Mouse (Mus musculus) thymus, postnatal 36 days (tissue): Measurements from ENCODE around the gene Csrp2.

ENCODE experiments used
- DNase-seq, 2 experiments: peaks; one replicate each; pipeline ENCODE4 v3.0.0; 2022; ENCODE audit warnings: mixed read lengths in 2 of 2

Csrp2 gene

GRCm38 (mm10) chr10:110919531-110920343, at the start of gene Csrp2:
TSS of gene Csrp2 (plus strand) at chr10:110919789.
- peak; percentile 61 to 74 for DNase-seq

DNA sequence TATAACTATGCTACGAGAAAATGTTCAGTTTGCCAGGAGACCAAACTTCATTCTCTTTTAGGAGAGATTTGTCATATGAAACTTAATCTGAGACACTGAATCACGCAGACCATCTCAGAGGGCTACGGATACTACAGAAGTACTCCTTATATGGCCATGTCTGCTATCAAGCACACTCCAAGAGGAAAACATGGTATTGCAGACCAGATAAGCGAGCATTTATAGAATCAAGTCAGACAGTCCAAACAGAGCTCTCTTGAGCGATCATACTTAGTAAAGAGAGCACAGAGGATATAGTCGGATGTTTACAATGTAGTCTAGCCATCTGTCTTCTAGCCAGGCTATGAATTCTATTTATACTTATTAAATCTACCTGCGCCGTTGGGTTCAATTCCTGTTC, 44.7 kb upstream of the Csrp2 start:
- DNase-seq, result no peak

- no peak for DNase-seq
Measured at GRCm38 (mm10) chr10:110876956-110877355, 42.6 kb upstream of the Csrp2 start.

DNA sequence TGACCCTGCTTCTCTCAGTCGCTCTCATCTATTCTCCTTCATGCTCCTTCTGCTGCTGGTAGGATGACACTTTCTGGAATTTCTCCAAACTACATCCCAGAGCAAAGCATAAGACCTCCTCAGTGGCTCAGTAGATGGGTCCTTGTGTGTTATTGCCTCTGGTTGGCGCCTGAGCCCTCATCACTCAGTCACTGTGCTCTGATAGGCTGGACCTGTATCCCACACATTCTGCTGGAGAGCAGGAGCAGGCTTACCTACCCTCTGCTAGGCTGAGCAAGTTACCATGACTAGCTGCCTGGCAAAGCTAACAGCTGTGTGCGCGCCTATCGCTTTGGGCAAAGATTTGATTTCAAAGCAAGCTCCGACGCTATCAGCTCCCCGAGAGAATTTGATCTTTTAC, 41.7 kb upstream of the Csrp2 start:
- no peak for DNase-seq

DNA sequence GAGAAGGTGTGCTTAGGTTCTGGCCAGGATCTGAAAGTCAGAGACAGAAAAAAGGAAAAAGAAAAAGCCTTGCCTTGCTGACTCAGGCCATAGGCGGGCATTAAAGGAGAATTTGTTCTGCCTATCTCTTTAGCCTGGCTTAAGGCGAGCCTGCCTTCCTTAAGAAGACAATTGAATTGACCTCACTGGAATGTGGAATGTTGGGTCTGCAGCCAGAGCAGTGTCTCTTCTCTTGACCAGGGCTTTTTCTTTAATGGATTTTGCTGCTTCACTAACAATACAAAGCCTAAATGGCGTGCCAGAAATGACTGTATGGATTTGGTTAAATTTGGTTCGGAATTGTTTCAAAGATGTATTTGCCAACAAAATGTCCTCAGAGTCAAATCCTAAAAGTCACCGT, 40.9 kb upstream of the Csrp2 start:
- DNase-seq, result no peak

- DNase-seq, result no peak
Measured at GRCm38 (mm10) chr10:110879426-110880066, 40.0 kb upstream of the Csrp2 start.

- no peak for DNase-seq
Measured at GRCm38 (mm10) chr10:110881346-110881745, 38.2 kb upstream of the Csrp2 start.

- DNase-seq, result no peak
Measured at GRCm38 (mm10) chr10:110882701-110883100, 36.9 kb upstream of the Csrp2 start.

GRCm38 (mm10) chr10:110890656-110891272, 28.8 kb upstream of the Csrp2 start:
- no peak for DNase-seq

DNA sequence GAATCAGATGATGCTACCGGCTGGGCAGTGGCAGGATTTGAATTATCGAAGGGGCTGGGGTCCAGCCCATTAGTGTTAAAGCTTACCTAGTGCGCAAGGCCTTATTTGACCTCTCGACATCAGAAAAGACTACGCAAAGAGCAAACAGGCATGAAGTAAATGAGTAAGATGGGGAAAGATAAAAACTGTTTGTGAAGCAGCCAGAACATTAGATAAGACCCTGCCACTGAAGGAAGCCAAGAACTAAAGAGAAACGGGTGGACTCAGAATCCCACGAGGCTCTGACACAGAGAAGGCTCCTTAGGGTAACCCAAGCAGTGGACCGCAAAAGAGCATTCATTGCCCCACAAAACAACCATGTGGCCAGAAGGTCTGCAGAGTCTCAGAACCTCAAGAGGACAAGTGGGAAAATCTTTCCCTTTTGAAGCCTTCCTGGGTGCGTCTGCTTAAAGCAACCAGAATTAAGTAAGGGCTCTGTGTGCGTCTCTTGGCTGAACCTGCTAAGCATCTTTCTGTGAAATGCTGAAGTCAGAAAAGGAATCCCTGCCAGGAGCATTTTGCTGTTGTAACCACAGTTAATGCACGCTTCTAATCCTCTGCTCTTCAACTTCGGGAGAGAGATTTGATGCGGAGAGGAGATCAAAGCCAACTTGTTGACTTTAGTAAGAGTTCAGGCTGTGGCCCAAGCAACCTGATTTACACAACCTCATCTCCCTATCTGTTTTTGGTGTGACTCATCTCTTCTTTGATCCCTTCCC, 19.7 kb upstream of the Csrp2 start:
- DNase-seq, result no peak

GRCm38 (mm10) chr10:110903862-110904261, 15.7 kb upstream of the Csrp2 start:
- no peak for DNase-seq

DNA sequence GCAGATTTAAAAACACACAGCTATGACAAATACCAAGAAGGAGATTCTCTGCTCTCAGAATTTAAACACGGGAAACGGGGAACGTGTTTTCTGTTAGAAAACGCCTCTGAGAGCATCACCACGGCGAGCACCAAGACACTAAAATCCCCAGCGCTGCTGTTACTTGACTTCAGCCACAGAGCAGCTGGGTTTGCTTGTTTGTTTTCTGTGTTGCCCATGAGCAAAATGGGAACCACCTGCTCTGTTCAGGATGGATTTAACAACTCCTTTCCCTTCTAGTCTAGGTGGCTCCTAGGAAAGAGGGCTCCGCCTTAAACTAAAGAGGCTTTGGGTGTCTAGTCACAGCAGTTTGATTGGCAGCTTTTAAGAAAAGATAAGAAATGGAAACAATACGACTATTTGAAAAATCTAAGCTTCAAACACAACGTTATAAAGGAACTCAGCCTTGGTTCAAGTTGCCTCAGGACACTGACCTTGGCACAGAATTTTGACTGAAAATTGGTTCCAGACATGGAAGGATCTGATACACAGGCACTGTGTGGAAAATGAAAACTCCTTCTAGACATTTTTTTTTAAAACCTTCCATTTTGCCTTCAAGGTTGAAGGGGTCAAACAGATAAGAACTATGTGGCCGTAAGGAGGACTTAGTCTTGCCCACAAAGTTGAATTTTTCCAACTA, 2.8 kb upstream of the Csrp2 start:
- DNase-seq, result no peak

DNA sequence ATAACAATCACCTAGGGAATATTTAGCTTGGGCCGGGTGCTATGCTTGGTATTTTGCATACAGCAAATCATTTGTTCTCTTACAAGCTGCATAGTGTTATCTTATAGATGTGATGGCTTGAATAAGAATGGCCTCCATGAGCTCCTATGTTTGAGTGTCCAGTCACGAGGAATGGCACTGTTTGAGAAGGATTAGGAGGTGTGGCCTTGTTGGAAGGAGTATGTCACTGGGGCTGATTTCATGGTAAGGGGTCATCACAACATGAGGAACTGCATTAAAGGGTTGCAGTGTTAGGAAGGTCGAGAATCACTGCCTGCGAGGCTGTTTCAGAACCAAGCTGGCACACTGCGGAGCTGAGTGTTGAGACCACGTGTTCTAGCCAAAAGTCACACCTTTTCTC, 2.1 kb upstream of the Csrp2 start:
- no peak for DNase-seq

GRCm38 (mm10) chr10:110918414-110919391, 886 bp upstream of the Csrp2 start:
- peak in 1 of 2 experiments; percentile 14 for DNase-seq

DNA sequence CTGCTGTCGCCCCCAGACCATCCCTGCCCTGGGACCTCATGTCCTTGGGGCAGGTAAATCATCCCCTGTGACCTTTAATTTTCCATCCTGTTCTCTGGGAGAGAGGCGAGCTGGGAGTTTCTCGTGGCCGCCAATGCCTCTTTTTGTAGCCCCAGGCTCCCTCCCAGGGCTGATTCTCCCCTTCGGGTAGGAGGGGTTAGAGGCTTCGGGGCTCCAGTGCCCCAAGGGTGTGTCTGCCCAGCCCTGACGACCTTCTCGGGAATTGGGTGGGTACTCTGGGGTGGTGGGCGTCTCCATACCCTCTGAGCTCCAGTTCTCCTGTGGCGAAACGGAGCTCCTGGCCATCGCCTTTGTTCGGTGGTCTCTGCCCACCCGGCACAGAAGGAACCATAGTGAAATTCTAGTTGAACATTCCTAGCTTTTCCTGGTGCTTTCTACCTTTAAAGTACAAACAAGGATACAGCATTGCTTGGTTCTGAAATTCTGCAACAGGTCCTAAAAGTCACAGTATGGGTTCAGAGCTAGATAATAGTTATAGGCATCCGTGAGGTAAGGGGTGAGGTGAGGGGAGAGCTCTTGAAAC, 870 bp downstream of the Csrp2 start:
- DNase-seq, result no peak

DNA sequence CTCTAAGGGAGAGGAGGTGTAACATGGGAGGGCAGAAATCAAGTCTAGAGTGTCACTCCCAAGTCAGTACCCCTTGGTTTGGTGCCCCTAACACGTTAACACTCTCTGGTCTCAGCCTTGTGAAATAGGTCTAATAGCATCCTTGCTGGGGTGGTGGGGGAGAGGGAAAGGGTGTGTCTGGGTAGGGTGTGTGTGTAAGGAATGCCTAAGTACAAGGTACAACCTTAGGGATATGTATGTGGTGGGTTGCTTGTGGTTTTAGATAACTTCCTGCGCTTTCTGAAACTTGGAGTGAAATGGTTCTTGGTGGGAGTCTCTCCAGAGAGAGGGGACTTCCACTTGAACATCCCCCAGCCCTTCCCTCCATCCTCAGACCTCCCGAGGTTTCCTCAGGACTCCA, 2.3 kb downstream of the Csrp2 start:
- DNase-seq, result no peak

DNA sequence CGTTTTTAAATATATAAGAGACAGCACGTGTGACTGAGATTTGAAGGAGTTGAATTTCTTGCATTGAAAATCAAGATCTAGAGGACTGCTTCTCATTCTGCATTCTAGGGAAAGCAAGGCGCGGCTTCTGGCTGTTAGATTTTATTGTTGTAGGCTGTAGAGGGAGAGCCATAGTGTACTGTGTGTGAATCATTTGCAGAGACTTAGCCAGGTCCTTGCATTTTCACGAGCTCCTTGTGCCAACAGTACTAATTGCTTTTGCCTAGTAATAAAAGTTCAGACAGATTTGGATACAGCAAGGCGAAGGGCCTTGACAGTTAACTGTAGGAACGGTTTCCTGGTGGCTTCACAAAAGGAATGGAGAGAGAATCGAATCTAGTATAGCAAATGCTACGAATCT, 3.0 kb downstream of the Csrp2 start:
- no peak for DNase-seq

GRCm38 (mm10) chr10:110927491-110927890, 7.9 kb downstream of the Csrp2 start:
- no peak for DNase-seq

DNA sequence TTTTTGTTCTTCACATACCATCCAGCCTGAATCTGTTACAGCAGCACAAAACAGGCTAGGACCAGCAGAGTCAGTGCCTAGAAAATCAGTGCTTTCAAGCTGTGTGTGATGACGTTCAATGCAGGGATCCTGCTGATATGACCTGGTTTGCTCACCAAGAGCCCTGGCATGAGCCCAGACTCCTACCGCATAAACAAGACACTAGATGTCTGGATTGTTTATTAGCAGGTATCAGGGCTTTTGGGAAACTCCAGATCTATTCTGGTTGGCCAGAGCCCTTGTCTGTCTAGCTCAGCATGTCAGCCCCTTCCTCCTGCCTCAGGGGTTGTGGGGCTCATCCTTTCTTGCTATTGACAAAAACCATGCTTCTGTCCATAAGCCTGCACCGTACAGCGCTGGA, 10.2 kb downstream of the Csrp2 start:
- DNase-seq, result no peak

- no peak for DNase-seq
Measured at GRCm38 (mm10) chr10:110931161-110931912, 11.7 kb downstream of the Csrp2 start.
